Mouse (Mus musculus): ENCODE results near the gene Nos1.

Nos1 gene

GRCm38 (mm10) chr5:117780681-117781080 lies at the start of gene Nos1:
Nos1 (plus strand) TSS chr5:117781032.
- DNase-seq (ENCODE audit: low read depth), result no peak

GRCm38 (mm10) chr5:117731311-117731710 lies 49.5 kb upstream of the Nos1 start:
- no peak for DNase-seq (ENCODE audit: low read depth)

DNA sequence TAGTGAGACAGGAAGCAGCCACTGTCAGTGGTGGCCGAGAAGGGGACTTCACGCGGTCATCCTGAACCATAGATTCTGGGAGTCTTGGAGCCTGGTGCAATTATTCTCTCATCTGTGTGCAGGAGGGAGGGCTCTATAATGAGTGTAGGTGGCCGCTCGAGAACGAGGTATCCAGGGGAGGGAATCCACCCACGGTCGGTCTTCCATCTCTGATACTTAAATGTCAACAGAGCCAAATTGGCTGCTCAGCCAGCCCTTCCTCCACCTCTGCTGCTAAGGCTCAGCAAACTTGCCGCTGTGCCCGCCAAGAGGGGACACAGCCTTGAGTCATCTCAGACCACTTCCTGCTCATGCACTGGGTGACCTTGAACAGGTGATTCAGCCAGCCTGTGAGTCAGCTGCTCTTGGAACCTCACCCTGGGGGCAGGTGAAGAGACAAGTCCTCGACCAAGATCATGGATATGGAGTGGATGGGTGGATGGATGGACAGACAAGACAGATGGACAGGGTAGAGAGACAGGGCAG lies 36.1 kb upstream of the Nos1 start:
- DNase-seq (ENCODE audit: low read depth), result no peak

DNA sequence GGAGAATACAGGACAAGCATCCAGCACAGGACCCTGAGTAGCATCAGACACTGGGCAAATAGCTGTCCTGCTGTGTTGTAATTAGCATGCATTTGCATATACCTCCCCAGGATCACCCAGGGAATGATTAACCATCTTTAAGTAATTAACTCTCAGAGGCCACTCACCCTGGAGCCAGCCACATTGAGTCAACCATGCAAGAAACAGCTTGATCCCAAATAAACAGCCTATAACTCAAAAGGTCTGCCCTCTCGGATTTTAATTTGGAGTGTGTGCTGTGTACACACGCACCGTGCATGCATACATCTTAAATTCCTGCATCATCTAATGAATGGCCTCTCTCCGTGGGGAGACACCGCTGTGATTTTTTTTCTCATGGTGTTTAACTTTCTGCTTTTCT lies 31.5 kb upstream of the Nos1 start:
- no peak for DNase-seq (ENCODE audit: low read depth)

- no peak for DNase-seq (ENCODE audit: low read depth)
These were observed 22.9 kb upstream of the Nos1 start for GRCm38 (mm10) chr5:117757696-117758482.

- DNase-seq (ENCODE audit: low read depth), result no peak
These were observed 19.5 kb upstream of the Nos1 start for GRCm38 (mm10) chr5:117761181-117761832.

- no peak for DNase-seq (ENCODE audit: low read depth)
These were observed 16.3 kb upstream of the Nos1 start for GRCm38 (mm10) chr5:117764496-117764895.

GRCm38 (mm10) chr5:117779175-117779574 lies 1.7 kb upstream of the Nos1 start:
- DNase-seq (ENCODE audit: low read depth), result no peak

DNA sequence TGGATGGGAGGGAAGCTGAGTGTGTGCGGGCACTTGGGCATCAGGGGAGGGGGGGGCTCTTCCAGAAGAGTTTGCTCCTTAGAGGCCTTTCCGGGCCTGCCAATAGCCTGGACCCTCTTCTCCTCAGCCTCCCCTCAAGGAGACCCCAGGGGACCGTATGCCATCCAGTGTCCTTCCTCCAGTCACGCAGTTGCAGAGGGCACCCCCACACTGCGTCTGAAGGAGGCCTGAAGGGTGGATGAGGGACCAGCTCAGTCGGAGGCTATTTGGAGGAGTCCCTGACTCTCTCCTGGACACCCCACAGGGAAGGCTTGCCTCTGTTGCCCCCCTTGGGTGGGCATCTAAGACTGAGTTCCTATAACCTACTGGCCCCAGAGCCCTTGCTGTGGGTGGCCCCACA lies 346 bp downstream of the Nos1 start:
- DNase-seq (ENCODE audit: low read depth), result no peak

- no peak for DNase-seq (ENCODE audit: low read depth)
These were observed 9.2 kb downstream of the Nos1 start for GRCm38 (mm10) chr5:117790071-117790470.

GRCm38 (mm10) chr5:117791875-117792274 lies 11.0 kb downstream of the Nos1 start:
- DNase-seq (ENCODE audit: low read depth), result no peak

DNA sequence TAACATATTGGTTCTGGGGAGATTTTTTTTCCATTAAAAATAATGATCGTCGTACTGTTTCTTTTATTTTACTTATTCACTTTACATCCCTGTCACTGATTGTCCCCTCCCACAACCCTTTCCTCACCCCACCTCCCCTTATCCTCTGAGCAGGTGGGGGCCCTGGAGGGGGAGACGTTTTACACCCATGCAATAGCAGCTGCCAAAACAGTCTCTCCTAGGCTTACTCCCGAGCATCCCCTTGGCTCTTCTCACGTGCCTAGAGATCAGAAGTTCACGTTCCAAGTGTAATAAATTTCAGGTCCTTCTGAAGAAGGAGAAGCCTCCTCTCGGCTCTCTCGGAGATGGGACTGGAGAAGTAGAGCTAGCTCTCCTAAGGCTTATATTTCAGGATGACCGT lies 20.0 kb downstream of the Nos1 start:
- no peak for DNase-seq (ENCODE audit: low read depth)

GRCm38 (mm10) chr5:117802071-117802521 lies 21.3 kb downstream of the Nos1 start:
- DNase-seq (ENCODE audit: low read depth), result no peak

- no peak for DNase-seq (ENCODE audit: low read depth)
These were observed 22.7 kb downstream of the Nos1 start for GRCm38 (mm10) chr5:117803551-117803950.

GRCm38 (mm10) chr5:117810930-117811329 lies 30.1 kb downstream of the Nos1 start:
- DNase-seq (ENCODE audit: low read depth), result no peak

- DNase-seq (ENCODE audit: low read depth), result no peak
These were observed 38.0 kb downstream of the Nos1 start for GRCm38 (mm10) chr5:117818800-117819199.

DNA sequence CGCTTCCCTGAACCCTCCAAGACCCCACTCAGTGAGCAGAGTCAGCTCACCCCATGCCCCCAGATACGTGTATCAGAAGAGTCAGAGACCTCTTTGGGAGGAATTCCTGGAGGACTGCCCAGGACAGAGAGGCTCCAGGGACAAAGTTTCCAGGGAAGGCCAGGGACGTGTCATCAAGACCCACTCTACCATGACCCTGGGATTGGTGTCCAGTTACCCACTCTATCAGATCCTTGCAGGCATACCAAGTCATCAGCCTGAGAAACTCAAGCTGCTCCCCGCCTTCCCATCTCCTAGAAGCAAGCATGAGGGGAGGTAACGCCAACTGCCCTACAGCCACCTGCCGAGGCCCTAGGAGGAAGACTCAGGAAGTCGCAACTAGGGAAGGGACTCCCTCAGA lies 39.6 kb downstream of the Nos1 start:
- DNase-seq (ENCODE audit: low read depth), result no peak

DNA sequence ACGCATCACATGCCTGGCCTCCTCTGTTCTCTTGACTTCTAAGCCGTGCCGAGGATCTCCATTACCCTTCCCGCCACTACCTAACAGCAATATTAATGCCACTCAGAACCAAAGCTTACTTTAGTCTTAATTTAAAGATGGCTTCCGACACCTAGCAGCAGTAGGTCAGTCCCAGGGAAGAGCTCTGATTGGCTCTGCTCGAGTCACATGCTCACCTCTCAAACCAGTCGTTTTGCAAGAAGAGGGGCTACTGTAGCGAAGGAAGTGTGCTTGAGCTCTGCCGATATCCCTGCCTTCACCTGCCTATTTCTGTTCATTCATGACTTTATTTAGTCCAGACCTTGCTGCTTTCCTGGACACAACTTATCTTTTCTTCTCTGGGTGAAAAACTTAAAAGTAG lies 43.0 kb downstream of the Nos1 start:
- no peak for DNase-seq (ENCODE audit: low read depth)

GRCm38 (mm10) chr5:117824486-117824885 lies 43.7 kb downstream of the Nos1 start:
- DNase-seq (ENCODE audit: low read depth), result no peak

DNA sequence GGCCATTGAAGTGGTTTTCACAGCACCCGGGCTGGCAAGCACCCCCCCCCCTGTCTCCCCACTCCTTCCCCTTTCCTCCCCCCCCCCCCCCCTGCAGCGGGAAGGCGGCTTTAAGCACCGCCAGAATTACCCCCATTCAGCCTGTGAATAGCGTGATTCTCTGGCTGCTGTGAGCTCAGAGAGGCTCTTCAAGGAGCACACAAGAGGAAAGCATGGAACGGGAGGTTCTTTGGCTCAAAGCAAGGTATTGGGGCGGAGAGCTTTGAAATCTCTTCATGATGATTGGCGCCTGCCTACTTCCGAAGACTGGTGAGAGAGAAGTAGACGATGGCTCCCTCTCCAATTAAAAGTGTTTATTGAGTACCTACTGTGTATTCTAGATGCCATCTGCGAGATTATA lies 44.5 kb downstream of the Nos1 start:
- DNase-seq (ENCODE audit: low read depth), result no peak

DNA sequence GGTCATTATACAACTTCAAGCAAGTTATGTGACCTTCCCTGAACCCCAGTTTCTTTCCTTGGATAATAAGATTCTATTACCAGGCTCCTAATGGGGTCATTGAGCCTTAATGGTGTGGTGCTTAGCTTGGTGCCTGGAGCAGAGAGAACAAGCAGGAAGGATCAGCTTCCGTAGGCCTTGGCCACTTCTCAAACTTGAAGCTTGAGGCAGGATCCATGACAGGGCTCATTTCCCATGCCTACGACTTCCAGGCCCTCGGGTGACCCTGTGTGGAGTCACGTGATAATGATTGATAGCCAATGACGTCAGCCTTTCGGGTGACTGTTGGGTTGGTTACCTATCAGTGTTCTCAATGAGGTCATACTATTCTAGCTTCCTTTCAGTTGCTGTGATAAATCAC lies 46.5 kb downstream of the Nos1 start:
- DNase-seq (ENCODE audit: low read depth), result no peak

GRCm38 (mm10) chr5:117836930-117837329 lies 56.1 kb downstream of the Nos1 start:
- peak; percentile 15 for DNase-seq (ENCODE audit: low read depth)

GRCm38 (mm10) chr5:117837731-117838130 lies 56.9 kb downstream of the Nos1 start:
- DNase-seq (ENCODE audit: low read depth), result no peak

All from c-Kit-positive CD71-positive TER-119-negative erythroid progenitor cells, embryonic 14.5 days (primary cell).